In the genomic region with DNA sequence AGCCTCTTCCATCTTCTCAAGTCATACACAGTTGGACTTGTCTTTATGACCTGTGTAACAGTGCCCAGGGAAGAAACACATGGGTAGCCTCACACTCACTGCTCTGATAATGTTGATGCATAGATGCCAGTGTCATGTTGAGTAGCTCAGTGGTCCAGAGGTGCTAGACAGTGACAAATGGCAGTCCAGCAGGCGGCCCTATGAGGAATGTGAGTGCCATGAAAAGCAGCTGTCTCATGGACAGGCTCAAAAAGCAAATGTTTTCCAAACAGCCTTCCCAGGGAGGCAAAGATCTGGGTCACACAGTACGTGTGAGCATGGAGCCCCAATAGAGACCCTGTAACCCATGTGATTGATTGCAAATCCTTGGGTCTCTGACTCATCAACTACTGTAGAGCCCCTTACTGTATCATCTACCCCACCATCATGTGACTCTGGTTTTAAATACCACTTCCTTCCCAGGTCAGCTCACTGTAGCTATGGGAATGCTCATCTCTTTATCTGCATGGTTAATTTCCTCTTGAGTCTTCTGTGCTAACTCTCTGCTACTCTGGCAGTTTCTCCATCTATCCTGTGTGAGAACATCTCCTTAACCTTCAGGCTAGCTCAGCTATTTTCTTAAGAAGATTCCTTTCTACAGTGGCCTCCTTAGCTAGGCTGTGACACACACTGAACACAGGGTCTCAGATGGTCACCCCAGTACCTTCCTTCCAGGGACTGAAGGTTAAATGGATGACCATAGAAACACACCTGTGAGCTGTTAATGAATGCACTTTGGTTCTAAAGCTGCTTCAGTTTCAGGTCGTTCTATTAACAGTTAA, we compare ENCODE assay signal across 15 mouse cellular contexts.
DNase-seq lines count a peak whose midpoint lies in the region; ATAC-seq and TF ChIP-seq lines count a peak whose summit lies in the region.
"Had no signal": no experiment of that assay in that cellular context is flagged by ENCODE, and none has a peak within 500 bp of the region (broad histone marks: within the 10 kb centered on the region; RNA-seq: fewer than 3 reads in every experiment).

No protein-coding gene starts in this region.

- no peak overlapping the region for H3K9ac ChIP-seq in embryonic facial prominence, embryonic 14.5 days (ENCODE audit: low read depth, low read length)
- no peak overlapping the region for H3K9ac ChIP-seq in heart, postnatal 0 days (replicated peaks; ENCODE audit: low read depth, low read length)
- no peak overlapping the region for H3K9ac ChIP-seq in heart, embryonic 12.5 days
- no peak overlapping the region for H3K9ac ChIP-seq in stomach, embryonic 14.5 days (replicated peaks; ENCODE audit: low read depth, low read length)
- H3K9ac ChIP-seq in stomach, postnatal 0 days (ENCODE audit: low read length) = no peak overlapping the region
- H3K9ac ChIP-seq: embryonic facial prominence, embryonic 13.5 days; forebrain, postnatal 0 days; liver, embryonic 15.5 days had no signal

- no peak overlapping the region for H3K27ac ChIP-seq in embryonic facial prominence, embryonic 14.5 days (replicated peaks; ENCODE audit: low read depth, low read length)
- H3K27ac ChIP-seq in embryonic facial prominence, embryonic 10.5 days (replicated peaks) = no peak overlapping the region
- H3K27ac ChIP-seq in heart, postnatal 0 days (ENCODE audit: low read depth) = peak overlapping the region; percentile 66
- H3K27ac ChIP-seq in heart, embryonic 12.5 days (ENCODE audit: poor library complexity, severe bottlenecking) = no peak overlapping the region
- H3K27ac ChIP-seq in stomach, embryonic 14.5 days (ENCODE audit: low read length) = no peak overlapping the region
- H3K27ac ChIP-seq in stomach, postnatal 0 days (replicated peaks) = no peak overlapping the region
- H3K27ac ChIP-seq: embryonic facial prominence, embryonic 13.5 days; liver, embryonic 15.5 days had no signal

- no peaks in the 10 kb centered on the region for H3K36me3 ChIP-seq in embryonic facial prominence, embryonic 14.5 days (ENCODE audit: control insufficient read depth, insufficient read depth, low read length)
- H3K36me3 ChIP-seq in embryonic facial prominence, embryonic 10.5 days (replicated peaks) = no peaks in the 10 kb centered on the region
- no peaks in the 10 kb centered on the region for H3K36me3 ChIP-seq in heart, postnatal 0 days (replicated peaks; ENCODE audit: control insufficient read depth, insufficient read depth, low read length)
- peaks cover 3% of the 10 kb centered on the region; the same call in 1 of the 2 replicates for H3K36me3 ChIP-seq in heart, embryonic 12.5 days
- H3K36me3 ChIP-seq in stomach, embryonic 14.5 days (ENCODE audit: control insufficient read depth, insufficient read depth, low read length) = no peaks in the 10 kb centered on the region
- no peaks in the 10 kb centered on the region for H3K36me3 ChIP-seq in stomach, postnatal 0 days (ENCODE audit: control insufficient read depth, insufficient read depth, low read length)
- H3K36me3 ChIP-seq: embryonic facial prominence, embryonic 13.5 days; liver, embryonic 15.5 days had no signal

- no peak for TF ChIP-seq CTCF in heart, postnatal 0 days (IDR thresholded peaks at IDR 0.05; ENCODE audit: low read depth)
- no peak for TF ChIP-seq CTCF in stomach, postnatal 0 days (IDR thresholded peaks at IDR 0.05; ENCODE audit: low read depth)

- H3K27me3 ChIP-seq in embryonic facial prominence, embryonic 14.5 days (replicated peaks; ENCODE audit: control insufficient read depth, insufficient read depth, low read length) = no peaks in the 10 kb centered on the region
- H3K27me3 ChIP-seq in embryonic facial prominence, embryonic 10.5 days (replicated peaks; ENCODE audit: low read depth, poor library complexity, severe bottlenecking) = no peaks in the 10 kb centered on the region
- no peaks in the 10 kb centered on the region for H3K27me3 ChIP-seq in heart, postnatal 0 days (ENCODE audit: control insufficient read depth, insufficient read depth, low read length)
- H3K27me3 ChIP-seq in heart, embryonic 12.5 days (replicated peaks) = no peaks in the 10 kb centered on the region
- H3K27me3 ChIP-seq in stomach, embryonic 14.5 days (ENCODE audit: control insufficient read depth, insufficient read depth, low read length) = no peaks in the 10 kb centered on the region
- no peaks in the 10 kb centered on the region for H3K27me3 ChIP-seq in stomach, postnatal 0 days (ENCODE audit: control insufficient read depth, insufficient read depth, low read length)
- H3K27me3 ChIP-seq: embryonic facial prominence, embryonic 13.5 days; liver, embryonic 15.5 days had no signal

- H3K4me3 ChIP-seq in embryonic facial prominence, embryonic 14.5 days (ENCODE audit: low read depth, low read length) = no peak overlapping the region
- H3K4me3 ChIP-seq in embryonic facial prominence, embryonic 10.5 days = no peak overlapping the region
- no peak overlapping the region for H3K4me3 ChIP-seq in heart, postnatal 0 days (ENCODE audit: low read depth, low read length)
- H3K4me3 ChIP-seq in heart, embryonic 12.5 days = no peak overlapping the region
- H3K4me3 ChIP-seq in stomach, embryonic 14.5 days (ENCODE audit: low read depth, low read length) = no peak overlapping the region
- H3K4me3 ChIP-seq in stomach, postnatal 0 days (ENCODE audit: low read depth, low read length) = no peak overlapping the region
- H3K4me3 ChIP-seq: embryonic facial prominence, embryonic 13.5 days; liver, embryonic 15.5 days had no signal

- peaks cover 2% of the 10 kb centered on the region for H3K4me1 ChIP-seq in embryonic facial prominence, embryonic 14.5 days (ENCODE audit: control insufficient read depth, insufficient read depth, low read length)
- peaks cover 9% of the 10 kb centered on the region for H3K4me1 ChIP-seq in embryonic facial prominence, embryonic 10.5 days
- H3K4me1 ChIP-seq in heart, postnatal 0 days (ENCODE audit: control insufficient read depth, insufficient read depth) = peaks cover 31% of the 10 kb centered on the region
- H3K4me1 ChIP-seq in heart, embryonic 12.5 days (replicated peaks) = peaks cover 21% of the 10 kb centered on the region
- peaks cover 13% of the 10 kb centered on the region; the same call in 1 of the 2 replicates for H3K4me1 ChIP-seq in stomach, embryonic 14.5 days (ENCODE audit: control insufficient read depth, insufficient read depth, low read length)
- H3K4me1 ChIP-seq in stomach, postnatal 0 days (replicated peaks; ENCODE audit: control insufficient read depth, insufficient read depth) = peaks cover 3% of the 10 kb centered on the region
- H3K4me1 ChIP-seq: liver, embryonic 15.5 days had no signal

- WGBS in embryonic facial prominence, embryonic 14.5 days = 79% methylated on average over 3 of the region's 3 CpGs
- WGBS in embryonic facial prominence, embryonic 10.5 days = 89% methylated on average over 3 of the region's 3 CpGs
- 67% methylated on average over 3 of the region's 3 CpGs for WGBS in heart, postnatal 0 days
- 58% methylated on average over 3 of the region's 3 CpGs for WGBS in heart, embryonic 12.5 days
- 68% methylated on average over 3 of the region's 3 CpGs for WGBS in stomach, embryonic 14.5 days
- 70% methylated on average over 3 of the region's 3 CpGs for WGBS in stomach, postnatal 0 days

- TF ChIP-seq EP300 in heart, postnatal 0 days (IDR thresholded peaks at IDR 0.05; ENCODE audit: low read depth) = no peak
- no peak for TF ChIP-seq EP300 in stomach, postnatal 0 days (optimal IDR thresholded peaks at IDR 0.05)

- no peak for ATAC-seq in embryonic facial prominence, embryonic 14.5 days (ENCODE audit: low read depth)
- ATAC-seq in heart, postnatal 0 days (ENCODE audit: insufficient read depth, low read depth) = no peak
- no peak for ATAC-seq in heart, embryonic 12.5 days (ENCODE audit: insufficient number of reproducible peaks, low FRiP score)
- ATAC-seq in stomach, embryonic 14.5 days (ENCODE audit: insufficient number of reproducible peaks, insufficient read depth, low FRiP score, low read depth) = peak; percentile 39; the same call in 1 of the 2 replicates
- no peak for ATAC-seq in stomach, postnatal 0 days (ENCODE audit: low FRiP score, low TSS enrichment)
- peak; percentile 47 for ATAC-seq in megakaryocyte progenitor cell, adult 5-6 weeks (replicated peaks; ENCODE audit: poor library complexity)
- ATAC-seq: activated CD4-positive, CD25-positive, alpha-beta regulatory T cell, adult 4 months; CD4-positive, CD25-positive, alpha-beta regulatory T cell, adult 4 months had no signal

- H3K4me2 ChIP-seq in embryonic facial prominence, embryonic 14.5 days (ENCODE audit: low read depth, low read length) = no peak overlapping the region
- no peak overlapping the region for H3K4me2 ChIP-seq in heart, postnatal 0 days (ENCODE audit: low read depth, low read length)
- H3K4me2 ChIP-seq in heart, embryonic 12.5 days = no peak overlapping the region
- H3K4me2 ChIP-seq in stomach, embryonic 14.5 days (replicated peaks; ENCODE audit: low read depth, low read length) = no peak overlapping the region
- no peak overlapping the region for H3K4me2 ChIP-seq in stomach, postnatal 0 days (replicated peaks; ENCODE audit: low read depth)
- H3K4me2 ChIP-seq: embryonic facial prominence, embryonic 13.5 days; liver, embryonic 15.5 days had no signal

- H3K9me3 ChIP-seq in embryonic facial prominence, embryonic 14.5 days (ENCODE audit: control insufficient read depth, low read length) = peaks cover 17% of the 10 kb centered on the region
- peaks cover 14% of the 10 kb centered on the region for H3K9me3 ChIP-seq in embryonic facial prominence, embryonic 10.5 days
- H3K9me3 ChIP-seq in heart, postnatal 0 days (replicated peaks; ENCODE audit: control insufficient read depth, low read length) = peaks cover 9% of the 10 kb centered on the region; the same call in 1 of the 2 replicates
- H3K9me3 ChIP-seq in heart, embryonic 12.5 days (replicated peaks) = peaks cover 8% of the 10 kb centered on the region; the same call in 1 of the 2 replicates
- H3K9me3 ChIP-seq in stomach, embryonic 14.5 days (ENCODE audit: control insufficient read depth, low read depth, low read length) = peaks cover 12% of the 10 kb centered on the region; the same call in 1 of the 2 replicates
- no peaks in the 10 kb centered on the region for H3K9me3 ChIP-seq in stomach, postnatal 0 days (ENCODE audit: control insufficient read depth, low read length)
- H3K9me3 ChIP-seq: liver, embryonic 15.5 days had no signal

- DNase-seq in embryonic facial prominence, embryonic 14.5 days (ENCODE audit: low spot score) = peak; percentile 23
- no peak for DNase-seq in embryonic facial prominence, embryonic 10.5 days (ENCODE audit: low spot score)
- DNase-seq in heart, postnatal 0 days (ENCODE audit: low spot score) = no peak
- no peak for DNase-seq in stomach, postnatal 0 days (ENCODE audit: low spot score)
- no peak for DNase-seq in right cerebral cortex, postnatal 10 days (ENCODE audit: low spot score in 2 of 2)
- DNase-seq: adrenal gland, postnatal 10 days; cerebellum, adult 9-11 months; forebrain, postnatal 0 days had no signal

Comparison
In these comparisons a context has a peak if more than half of its experiments do, and no peak if none do; other contexts are left out.
1. ATAC-seq: peak in stomach, embryonic 14.5 days (single experiment) and megakaryocyte progenitor cell, adult 5-6 weeks (single experiment); none in embryonic facial prominence, embryonic 14.5 days (single experiment), heart, postnatal 0 days (single experiment), heart, embryonic 12.5 days (single experiment) and stomach, postnatal 0 days (single experiment).